Mouse (Mus musculus) lung, adult 2 months (tissue): Measurements from ENCODE around the gene R3hdm2. TPM values are rescaled to one million over a fixed set of nuclear protein-coding genes. Genes with fewer than 3 reads are reported as not detected.

ENCODE experiments used
- DNase-seq: peaks from one replicate; pipeline ENCODE4 v3.0.0; 2022
- H3K4me1 ChIP-seq: fragments of 200-500 bp; 2 replicates; pipeline ENCODE4 v1.6.1; 2011; ENCODE audit warnings: low read length; ENCODE audit not compliant: control insufficient read depth, insufficient read depth
- H3K4me3 ChIP-seq: fragments of 200-500 bp; replicated peaks from 2 replicates; pipeline ENCODE3; 2011; ENCODE audit warnings: low read depth, mild to moderate bottlenecking, control low read depth, low read length; ENCODE audit errors: extremely low read depth
- CTCF ChIP-seq: fragments of 200-500 bp; IDR thresholded peaks from 2 replicates; pipeline ENCODE4 v1.5.1; 2011; ENCODE audit warnings: mild to moderate bottlenecking, low read length, control low read depth; ENCODE audit not compliant: insufficient read depth
- POLR2A ChIP-seq: fragments of 200-500 bp; IDR thresholded peaks from 2 replicates; pipeline ENCODE4 v1.6.1; 2011; ENCODE audit warnings: low read depth, mild to moderate bottlenecking, control low read depth, low read length, borderline replicate concordance; ENCODE audit errors: extremely low read depth
- WGBS: fragments of 180-500 bp; shearing (Covaris S2); methylation state at CpG from one replicate; pipeline ENCODE4 v1.1.7; 2018; 5-methylcytosine and 5-hydroxymethylcytosine counted together
- polyA plus RNA-seq: library from polyadenylated mRNA; depleted of rRNA; stranded (reverse); fragments of >200 nt; gene quantifications from 2 replicates; pipeline ENCODE4 v1.2.3, GENCODE M21; 2012

R3hdm2 gene
- polyA plus RNA-seq, 1 experiment = 129 TPM

DNA sequence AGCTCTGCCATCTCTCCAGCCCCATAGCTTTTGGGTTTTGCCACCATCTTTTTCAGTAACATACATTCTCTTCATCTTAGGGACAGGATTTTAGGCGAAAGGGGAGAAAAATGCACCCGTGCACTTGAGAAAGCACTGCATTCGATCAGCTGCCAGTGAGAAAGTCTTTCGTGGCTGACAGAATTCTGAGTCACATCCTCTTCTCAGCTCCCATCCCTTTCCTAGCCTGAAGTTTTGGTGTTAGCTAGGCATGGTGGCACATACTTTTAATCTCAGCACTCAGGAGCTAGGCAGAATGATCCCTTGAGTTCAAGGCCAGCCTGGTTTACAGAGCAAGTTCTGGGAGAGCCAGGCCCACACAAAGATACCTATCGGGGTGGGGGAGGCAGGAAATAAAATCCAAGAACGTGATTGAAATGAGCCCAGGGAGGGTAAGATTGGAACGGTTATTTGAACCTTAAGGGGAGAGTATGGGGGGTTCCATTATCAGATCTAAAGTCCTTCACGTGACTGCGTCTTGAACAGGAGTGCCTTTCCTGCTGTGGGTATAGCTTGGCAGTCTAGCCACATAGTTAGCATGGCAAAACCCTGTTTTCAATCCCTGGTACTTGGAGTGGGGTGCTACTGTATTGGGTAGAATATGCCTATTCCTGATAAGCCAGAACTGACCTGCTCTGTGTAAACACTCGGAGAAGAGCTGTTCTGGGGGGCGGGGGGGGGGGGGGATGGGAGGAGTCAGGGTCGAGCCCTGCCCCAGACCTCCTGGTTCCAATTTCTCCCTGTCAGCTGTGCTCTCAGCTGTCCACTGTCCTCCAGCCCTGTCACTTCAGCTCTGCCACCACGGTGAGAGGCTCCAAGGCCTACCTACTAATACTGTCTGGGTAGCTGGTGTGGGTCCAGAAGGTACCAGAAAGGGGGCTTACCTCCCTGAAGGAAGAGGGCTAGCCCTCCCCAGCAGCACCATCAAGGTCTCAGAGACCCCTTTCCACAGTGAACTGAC is 121.1 kb downstream of the R3hdm2 start, which contains the start of gene Stac3:
Gene Stac3, plus strand, starts transcription at position 793 of the 1,000 bp plus-strand sequence.
- 60% methylated on average over 13 of the region's 13 CpGs for WGBS
- Histone ChIP-seq H3K4me1 (no peaks in the 10 kb centered on the region), H3K4me3 (no peak within 1 kb of the TSS)
- no peak for TF ChIP-seq CTCF
- no peak for TF ChIP-seq POLR2A
- DNase-seq = no peak

DNA sequence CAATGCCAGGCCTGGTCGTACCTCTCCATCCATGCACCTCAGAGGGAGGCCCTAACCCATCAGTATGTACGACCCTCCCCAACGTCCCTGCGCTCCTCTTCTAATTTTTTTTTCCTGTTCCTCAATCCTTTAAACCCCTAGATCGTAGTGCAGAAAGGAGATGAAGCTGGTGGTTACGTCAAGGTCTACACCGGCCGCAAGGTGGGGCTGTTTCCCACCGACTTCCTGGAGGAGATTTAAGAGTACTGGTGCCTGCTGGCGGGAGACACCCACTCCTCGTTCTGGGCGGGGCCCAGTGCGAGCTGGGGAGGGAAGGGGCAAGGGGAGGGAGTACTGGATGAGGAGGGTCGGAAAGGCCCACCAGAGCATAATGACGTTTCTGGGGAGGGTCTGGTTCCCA is 128.1 kb downstream of the R3hdm2 start:
- WGBS = 10% methylated on average over 15 of the region's 15 CpGs
- TF ChIP-seq CTCF (peak; percentile 53; the same call in 1 of the 2 replicates), POLR2A (no peak)
- no peak overlapping the region for H3K4me3 ChIP-seq
- peak; percentile 71 for DNase-seq
- peaks cover 2% of the 10 kb centered on the region; the same call in 1 of the 2 replicates for H3K4me1 ChIP-seq

DNA sequence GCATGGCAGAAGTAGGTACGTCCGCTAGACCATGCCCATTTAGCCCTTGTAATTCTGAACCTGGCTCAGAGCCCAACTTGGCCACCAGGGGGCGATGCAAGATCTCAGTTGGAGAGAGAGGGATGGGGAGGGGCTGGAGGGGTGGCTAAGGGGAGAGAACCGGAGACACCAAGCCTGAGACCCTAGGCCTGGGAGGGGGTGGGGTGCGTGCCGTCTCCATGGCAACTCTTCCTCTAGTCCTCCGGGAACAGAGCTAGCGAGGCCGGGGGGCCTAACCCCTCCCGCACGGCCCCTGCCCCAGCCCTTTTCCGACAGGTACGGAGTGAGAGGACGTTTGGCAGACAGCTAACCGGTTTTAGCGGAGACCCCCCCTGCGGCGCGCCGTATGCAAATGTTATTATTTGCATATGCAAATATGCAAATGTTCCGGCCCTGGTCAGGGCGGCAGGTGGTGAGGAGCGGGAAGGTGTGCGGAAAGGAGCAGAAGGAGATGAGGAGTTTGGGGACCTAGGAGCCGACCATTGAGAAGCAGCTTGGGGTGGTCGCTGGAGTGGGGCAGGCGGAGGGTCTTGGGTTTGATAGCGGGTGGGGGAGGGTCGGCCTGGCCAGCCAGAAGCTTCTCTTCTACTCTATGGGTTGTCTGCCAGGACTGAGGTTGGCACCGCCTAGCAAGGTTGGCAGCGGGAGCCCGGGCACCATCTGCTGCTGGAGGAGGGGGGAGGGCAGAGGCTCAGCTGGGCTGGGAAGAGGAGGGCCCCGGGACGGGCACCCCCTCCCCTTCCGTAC is 129.1 kb downstream of the R3hdm2 start:
- H3K4me3 ChIP-seq = no peak overlapping the region
- WGBS = 3% methylated on average over 35 of the region's 35 CpGs
- H3K4me1 ChIP-seq = peaks cover 2% of the 10 kb centered on the region; the same call in 1 of the 2 replicates
- DNase-seq = peak; percentile 81
- TF ChIP-seq POLR2A (no peak), CTCF (peak; percentile 84)

GRCm38 (mm10) chr10:127509837-127510701 is 129.9 kb downstream of the R3hdm2 start:
- H3K4me1 ChIP-seq = peaks cover 2% of the 10 kb centered on the region; the same call in 1 of the 2 replicates
- H3K4me3 ChIP-seq = no peak overlapping the region
- DNase-seq = no peak
- WGBS = 42% methylated on average over 17 of the region's 17 CpGs
- TF ChIP-seq POLR2A = no peak
- TF ChIP-seq CTCF = no peak

DNA sequence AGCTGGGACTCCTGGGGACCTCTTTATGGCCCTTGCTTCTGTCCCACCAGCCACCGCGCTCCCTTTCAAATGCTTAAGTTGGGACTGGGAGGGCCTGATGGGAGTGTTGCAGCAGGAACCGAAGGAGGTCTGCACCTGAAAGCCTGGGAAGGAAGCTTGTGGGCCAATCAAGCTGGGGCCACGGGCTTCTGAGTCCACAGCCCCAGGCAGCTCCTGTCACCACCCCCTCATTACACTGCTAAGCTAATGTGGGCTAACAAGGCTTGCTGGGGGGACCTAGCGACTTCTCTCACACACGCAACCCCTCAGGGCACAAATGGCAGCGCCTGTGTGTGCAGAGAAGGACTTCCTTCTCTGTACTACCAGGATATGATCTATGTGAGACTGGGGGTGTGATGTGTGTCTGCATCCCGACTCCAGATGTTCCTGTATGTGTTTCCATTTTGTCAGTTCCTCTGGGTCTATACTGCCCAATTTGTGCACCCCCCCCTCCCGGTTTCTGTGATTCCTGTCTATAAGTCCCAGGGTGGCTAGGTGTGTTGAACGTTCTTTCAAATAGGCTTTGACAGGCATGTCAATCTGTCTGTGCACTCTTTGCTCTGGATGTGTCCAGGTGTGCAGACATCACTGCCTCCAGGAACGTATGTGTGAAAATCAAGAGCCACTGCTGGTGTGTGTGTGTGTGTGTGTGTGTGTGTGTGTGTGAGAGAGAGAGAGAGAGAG is 130.9 kb downstream of the R3hdm2 start:
- DNase-seq = no peak
- Histone ChIP-seq H3K4me3 (no peak overlapping the region), H3K4me1 (peaks cover 2% of the 10 kb centered on the region; the same call in 1 of the 2 replicates)
- WGBS = 27% methylated on average over 11 of the region's 11 CpGs
- no peak for TF ChIP-seq POLR2A
- no peak for TF ChIP-seq CTCF

GRCm38 (mm10) chr10:127511634-127512306 is 131.6 kb downstream of the R3hdm2 start:
- TF ChIP-seq CTCF = no peak
- peak overlapping the region; percentile 45 for H3K4me3 ChIP-seq
- 1% methylated on average over 45 of the region's 46 CpGs for WGBS
- H3K4me1 ChIP-seq = peaks cover 4% of the 10 kb centered on the region
- DNase-seq = peak; percentile 43

DNA sequence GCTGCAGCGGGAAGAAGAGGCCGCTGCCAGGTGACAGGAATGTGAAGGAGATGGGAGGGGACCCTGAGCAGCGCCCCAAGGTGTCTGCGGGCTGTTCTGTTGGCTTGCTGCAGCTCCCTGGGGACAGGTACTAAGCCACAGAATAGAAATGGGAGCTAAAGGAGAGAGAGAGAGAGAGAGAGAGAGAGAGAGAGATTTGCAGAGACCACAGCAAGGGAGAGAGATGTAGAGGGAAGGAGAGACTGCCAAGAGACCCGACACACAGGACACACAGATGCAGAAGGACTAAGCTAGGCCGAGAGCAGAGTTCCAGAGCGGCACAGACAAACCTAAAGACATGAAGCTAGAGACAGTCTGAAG is 132.2 kb downstream of the R3hdm2 start:
- peaks cover 5% of the 10 kb centered on the region for H3K4me1 ChIP-seq
- WGBS = 5% methylated on average over 7 of the region's 7 CpGs
- DNase-seq = no peak
- no peak overlapping the region for H3K4me3 ChIP-seq
- TF ChIP-seq POLR2A (no peak), CTCF (no peak)

DNA sequence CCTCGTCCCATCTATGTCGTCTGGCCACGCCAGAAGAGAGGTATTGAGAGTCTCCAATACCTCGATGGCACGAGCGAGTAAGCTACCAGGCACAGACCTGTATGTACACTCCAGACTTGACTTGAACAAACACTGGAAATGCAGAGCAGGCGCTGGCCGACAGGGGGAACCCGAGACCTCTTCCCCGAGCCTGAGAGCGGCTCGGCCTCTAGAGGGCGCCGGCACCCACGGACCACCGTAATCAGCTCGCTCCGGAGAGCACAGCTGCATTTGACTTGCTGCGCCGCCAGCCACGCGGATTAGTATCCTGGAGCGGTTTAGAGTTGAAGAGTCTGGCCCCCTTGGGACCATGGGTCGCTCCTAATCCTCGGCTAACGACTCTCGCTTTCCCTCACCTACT is 132.7 kb downstream of the R3hdm2 start:
- no peak for TF ChIP-seq POLR2A
- peak; percentile 97 for TF ChIP-seq CTCF
- WGBS = under 1% methylated on average over 27 of the region's 27 CpGs
- Histone ChIP-seq H3K4me1 (peaks cover 5% of the 10 kb centered on the region), H3K4me3 (no peak overlapping the region)
- peak; percentile 95 for DNase-seq
